Mouse (Mus musculus) spleen, postnatal 4 days (tissue): Measurements from ENCODE around the gene Sema5a.

Source experiments
- DNase-seq, 2 experiments: peaks; one replicate each; pipeline ENCODE4 v3.0.0; 2022; ENCODE audit warnings: low spot score in 2 of 2

Sema5a gene

DNA sequence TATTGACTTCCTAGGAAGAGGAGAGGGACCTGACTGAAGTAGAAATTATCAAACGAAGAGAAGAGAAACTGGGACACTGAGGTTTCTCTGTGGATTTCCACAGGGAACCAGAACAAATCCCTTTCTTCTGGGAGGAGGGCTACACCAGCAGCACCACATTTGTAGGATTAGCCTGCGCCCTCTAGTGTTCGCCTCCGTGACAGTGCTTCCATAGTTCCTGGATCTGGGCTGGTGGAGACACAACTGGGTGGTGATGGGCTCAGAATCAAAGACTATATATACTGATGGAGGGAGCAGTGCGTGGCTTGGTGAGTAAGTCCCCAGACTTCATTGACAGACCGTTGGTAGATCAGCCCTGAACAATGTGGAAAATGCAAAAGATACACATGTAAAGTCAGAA, 193.0 kb downstream of the Sema5a start:
- peak in 1 of 2 experiments; percentile 12 for DNase-seq

DNA sequence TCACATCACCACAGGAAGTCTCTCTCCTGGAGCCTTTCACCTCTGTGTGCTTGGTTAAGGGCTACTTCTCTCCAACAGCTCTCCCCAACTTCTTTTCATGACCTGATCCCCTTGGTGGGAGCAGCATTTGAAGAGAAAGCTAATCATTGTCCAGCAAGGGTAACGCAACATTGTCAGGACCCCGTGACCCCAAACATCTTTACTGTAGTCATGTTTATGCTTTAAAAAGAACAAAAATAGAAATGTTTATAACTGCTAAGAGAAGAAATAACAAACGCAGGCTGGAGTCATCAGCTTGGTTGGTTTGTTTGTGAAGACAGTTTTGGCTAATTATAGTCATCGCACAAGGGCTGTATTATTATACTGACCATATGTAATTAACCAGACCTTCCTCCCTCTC, 198.1 kb downstream of the Sema5a start:
- DNase-seq: no peak

DNA sequence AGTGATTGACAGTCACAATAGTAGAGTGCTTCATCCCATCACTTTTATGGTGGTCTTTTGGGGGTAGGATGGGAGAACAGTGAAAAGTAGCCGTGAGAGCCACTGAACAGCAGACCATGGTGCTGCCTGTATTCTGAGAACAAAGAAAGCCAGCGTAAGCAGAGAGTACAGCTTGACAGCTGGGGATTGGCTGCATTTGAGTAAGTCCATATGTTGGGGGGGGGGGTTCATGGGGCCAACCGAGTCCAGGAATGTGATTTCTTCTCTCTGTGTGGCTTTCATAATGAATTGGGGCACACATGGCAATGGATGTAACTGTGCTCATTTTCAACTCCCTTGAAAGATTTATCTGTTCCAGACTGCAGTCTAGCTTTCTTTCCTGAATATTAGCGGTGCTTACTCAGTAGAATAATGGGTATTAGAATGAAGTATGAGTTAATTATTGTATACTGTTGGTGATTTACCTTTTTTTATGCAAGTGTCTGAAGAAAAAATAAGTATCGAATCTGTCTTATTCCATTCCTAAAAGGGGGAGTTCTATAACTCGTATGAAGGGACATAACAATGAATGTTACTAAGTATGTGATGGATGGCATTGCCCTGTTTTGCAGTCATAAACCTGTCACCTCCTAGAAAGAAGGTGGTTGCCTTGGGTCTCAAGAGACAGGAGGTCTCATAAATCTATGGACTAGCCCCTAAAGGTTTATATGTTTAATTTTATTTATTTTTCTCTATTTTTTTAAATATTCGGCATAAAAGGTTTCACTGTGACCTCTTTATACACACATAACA, 203.1 kb downstream of the Sema5a start:
- DNase-seq: no peak

GRCm38 (mm10) chr15:32459046-32459445, 214.4 kb downstream of the Sema5a start:
- no peak for DNase-seq

DNA sequence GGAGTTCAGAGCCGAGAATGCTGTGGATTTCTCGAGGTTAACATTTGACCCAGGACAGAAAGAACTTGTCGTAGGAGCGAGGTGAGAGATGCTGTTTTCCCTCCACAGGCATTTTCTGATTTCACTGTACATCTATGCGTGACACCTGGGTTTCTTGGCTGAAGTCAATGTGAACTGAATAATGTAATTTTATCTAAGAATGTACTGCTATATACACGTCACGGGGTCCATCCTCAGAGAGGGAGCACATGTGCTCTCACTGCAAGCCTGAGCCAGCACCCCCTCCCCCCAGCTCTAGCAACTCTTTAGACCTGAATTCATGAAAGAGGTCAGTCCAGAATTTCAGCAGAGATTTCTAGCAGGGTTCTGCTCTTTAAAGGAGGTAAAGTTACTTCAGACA, 215.6 kb downstream of the Sema5a start:
- DNase-seq: no peak

GRCm38 (mm10) chr15:32471480-32472050, 227.0 kb downstream of the Sema5a start:
- DNase-seq: no peak

- DNase-seq: no peak
These were observed 236.1 kb downstream of the Sema5a start for GRCm38 (mm10) chr15:32480747-32481146.

DNA sequence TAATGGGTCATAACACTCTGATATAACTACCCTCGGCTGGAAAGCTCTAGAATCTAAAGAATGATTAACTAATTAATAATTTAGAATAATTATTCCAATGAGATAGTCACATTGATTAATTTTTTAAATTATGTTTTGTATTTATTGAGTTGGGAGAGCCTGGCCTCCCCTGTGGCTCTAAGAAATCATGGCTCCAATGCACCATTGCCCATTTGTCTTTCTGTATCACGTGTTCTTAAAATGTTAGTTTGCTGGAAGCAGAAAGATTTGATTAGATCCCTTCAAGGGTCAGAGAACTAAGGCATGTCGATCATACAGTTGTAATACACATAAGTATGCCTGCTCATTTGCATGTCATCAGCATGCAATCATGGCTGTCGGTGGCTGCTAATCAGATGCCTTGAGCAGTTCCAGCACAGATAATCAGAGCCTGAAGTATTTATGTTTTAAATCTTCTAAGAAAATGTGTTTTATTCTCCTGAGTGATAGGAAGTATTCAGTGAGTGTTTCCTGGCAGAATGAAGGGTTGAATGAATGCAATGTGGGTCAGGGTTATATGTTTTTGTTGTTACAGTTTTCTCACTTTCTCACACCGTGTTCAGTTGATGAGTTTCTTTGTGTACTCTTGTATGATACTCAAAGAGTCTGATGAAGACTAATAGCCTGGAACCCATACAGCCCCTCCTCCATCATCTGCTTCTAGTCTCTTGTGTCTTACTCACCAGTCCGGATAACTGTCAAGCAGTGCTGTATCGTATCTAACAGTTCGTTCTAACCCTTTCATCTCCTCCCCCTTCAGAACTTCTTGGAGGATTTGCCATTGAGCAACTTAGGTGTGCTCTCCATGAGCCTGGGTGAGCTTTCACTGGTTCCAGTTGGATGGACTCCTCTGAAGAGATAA, 240.7 kb downstream of the Sema5a start:
- no peak for DNase-seq

DNA sequence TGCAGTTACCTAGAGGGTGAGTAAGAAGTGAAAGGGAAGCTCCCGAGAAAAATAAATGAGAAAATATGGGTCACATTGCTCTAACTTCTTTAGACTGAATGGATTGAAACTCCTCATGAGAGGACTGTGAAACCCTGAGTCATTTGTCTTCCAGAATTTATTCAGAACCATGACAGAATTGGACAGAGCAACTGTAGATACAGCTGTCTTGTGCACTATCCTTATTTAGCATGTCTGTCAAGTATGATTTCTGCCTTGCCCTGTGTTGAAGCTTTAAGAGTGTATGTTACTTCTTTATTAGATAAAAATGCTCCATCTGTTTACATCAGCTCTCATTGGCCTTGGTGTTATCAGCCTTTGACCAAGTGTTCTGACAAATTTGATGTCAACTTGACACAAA, 243.4 kb downstream of the Sema5a start:
- DNase-seq: no peak

GRCm38 (mm10) chr15:32494219-32494618, 249.6 kb downstream of the Sema5a start:
- no peak for DNase-seq

DNA sequence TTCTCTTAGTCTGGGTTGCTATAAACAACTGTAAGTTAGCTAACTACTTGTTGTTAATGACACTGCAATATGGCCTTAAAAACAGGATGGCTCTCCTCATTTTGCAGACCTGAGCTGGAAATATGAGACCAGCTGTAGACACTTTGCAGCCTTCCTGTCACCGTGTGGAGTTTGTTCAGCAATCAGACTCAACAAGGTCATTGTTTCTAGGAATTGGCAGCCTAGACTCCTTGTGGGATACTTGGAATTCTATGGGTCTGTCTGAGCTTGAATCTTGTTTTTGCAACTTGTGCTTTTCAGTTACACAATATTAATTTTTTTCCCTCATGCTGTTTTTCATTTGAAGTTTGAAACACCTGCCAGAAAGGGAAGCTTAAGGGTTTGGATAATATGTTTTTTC, 250.3 kb downstream of the Sema5a start:
- no peak for DNase-seq

DNA sequence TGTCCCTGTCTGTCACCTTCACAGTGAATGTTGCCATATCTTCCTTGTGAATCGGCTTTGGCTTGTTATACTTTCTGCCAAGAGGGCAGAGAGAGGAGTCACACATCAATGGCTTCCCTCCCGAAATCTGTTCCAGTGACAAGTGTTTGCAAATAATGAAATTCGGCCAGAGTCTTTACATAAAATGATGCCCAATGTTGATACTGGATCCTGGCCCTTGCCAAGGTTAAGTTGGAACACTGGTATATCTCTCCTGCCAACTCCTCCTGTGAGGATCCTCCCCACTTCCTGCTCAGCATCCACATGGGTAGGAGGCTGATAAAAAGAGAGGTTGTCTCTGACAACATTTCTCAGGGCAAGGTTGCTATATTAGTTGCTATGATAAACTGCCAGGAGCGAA, 252.3 kb downstream of the Sema5a start:
- no peak for DNase-seq

DNA sequence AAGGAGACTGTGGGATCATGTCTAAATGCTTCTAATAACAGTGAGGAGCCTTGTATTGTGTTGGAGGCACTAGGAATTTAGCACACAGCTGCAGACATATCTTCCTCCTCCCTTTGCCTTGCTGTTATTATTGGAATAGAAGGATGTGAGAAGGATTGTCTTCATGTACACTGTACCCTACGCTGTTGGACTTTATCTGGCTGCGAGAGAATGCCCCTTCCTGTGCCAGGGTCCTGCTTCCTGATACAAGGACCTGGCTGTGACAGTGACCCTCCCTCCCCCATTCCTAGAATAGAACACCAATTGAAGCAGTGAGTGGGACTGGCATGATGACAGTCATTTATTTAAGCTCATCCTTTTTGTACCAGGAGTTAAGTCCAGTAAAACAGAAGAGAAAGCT, 261.3 kb downstream of the Sema5a start:
- no peak for DNase-seq

DNA sequence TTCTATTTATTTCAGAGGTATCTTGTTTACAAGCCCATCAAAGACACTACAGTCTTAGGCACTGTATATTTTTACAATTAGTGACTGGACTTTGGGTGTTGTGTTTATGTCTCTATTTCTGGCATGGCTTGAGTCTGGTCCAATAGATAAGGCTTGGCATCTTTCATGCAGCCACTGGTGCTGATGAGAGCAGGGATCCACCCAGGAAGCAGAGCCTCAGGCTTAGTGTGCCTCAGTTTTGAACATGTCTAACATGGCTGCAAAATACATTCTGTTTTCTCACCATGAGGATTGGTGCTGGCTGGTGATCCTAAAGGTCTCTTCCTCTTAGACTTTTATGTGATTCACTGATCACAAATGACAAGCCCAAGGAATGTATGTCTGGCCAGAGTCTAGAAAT, 263.7 kb downstream of the Sema5a start:
- DNase-seq: no peak

DNA sequence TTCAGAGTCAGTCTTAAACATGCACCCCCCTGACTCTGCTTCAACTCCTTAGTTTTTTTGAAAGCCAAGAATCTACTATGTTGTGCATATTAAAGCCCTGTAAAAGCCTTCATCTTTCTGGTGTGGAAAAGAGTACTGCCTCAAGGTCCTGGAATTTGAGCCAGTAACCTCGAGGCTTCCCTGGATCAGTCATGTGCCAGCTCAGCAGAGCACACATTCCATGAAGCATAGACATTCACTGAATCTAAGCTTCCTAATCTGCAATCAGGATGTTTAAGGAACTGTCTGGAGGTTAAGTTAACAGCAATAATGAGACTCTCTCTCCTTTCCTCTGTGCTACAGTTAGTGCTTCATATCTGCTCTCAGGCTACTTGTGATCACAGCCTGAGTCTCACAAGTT, 270.3 kb downstream of the Sema5a start:
- no peak for DNase-seq

GRCm38 (mm10) chr15:32517954-32518353, 273.3 kb downstream of the Sema5a start:
- DNase-seq: no peak

GRCm38 (mm10) chr15:32532539-32532938, 287.9 kb downstream of the Sema5a start:
- no peak for DNase-seq

DNA sequence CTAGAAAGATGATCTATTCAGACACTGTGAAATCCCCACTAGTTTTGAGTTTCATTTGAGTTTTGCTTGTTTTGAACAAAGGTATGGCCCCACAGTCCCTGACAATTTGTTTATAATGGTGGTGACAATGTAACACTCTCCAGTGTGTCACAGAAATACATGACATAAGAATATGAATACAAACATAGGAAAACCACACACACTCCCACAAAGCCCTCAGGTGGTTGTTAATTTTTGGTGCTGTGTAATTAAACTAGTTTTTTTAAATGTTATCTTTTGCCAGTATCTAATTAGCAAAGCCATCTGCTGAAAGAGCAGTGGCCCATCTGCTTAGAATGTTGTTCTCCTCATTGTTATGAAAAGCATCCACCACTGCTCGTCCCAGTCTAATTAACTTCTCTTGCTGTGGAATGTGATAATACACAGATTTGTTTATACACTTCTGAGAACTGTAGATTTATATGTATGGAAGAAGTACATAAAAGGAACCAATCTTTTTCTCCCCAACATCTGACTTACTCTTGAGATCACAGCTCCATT, 289.0 kb downstream of the Sema5a start:
- DNase-seq: no peak

- no peak for DNase-seq
These were observed 292.3 kb downstream of the Sema5a start for GRCm38 (mm10) chr15:32536755-32537503.

DNA sequence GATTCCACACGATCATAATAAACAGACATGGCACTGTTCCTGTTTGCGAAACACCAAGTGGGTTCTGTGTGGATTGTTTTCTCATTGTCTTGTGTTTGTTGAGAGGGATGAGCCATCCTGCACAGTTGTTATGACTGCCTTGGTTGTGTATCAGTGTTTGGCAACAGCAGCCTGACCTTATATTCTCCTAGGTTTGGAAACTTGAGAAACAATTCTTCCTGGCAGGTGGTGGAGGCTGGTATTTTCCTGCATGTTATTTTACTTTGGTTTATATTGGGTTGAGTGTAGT, 292.8 kb downstream of the Sema5a start:
- DNase-seq: no peak

DNA sequence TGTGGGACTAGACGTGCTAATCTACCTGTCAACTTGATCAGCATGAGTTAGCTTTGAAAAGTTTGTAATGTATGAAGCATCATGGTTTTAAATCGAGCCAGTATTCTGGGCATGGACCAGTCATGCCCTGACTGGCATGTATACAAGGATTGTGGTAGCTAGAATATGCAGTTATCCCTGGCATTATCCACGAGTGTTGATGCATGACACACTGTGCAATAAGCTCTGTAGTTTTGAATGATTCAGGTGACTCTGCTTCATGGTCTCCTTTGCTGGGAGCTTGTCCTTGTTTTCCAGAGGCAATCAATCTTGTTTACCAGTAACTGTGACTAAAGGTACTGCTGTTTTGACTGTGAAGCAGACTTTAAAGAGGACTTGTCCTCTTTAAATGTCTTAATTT, 293.5 kb downstream of the Sema5a start:
- no peak for DNase-seq

- DNase-seq: no peak
These were observed 298.1 kb downstream of the Sema5a start for GRCm38 (mm10) chr15:32542746-32543145.
